Mouse (Mus musculus) liver, postnatal 0 days (tissue): Measurements from ENCODE around the gene Lhfpl5.

Source experiments
- CTCF ChIP-seq: sonication (generic); IDR thresholded peaks from 2 replicates; pipeline ENCODE4 v1.5.1; 2016; ENCODE audit warnings: antibody characterized with exemption, low read depth
- EP300 ChIP-seq: IDR thresholded peaks from 2 replicates; pipeline ENCODE4 v1.6.1; 2016; ENCODE audit warnings: antibody characterized with exemption, low read depth, mild to moderate bottlenecking

DNA sequence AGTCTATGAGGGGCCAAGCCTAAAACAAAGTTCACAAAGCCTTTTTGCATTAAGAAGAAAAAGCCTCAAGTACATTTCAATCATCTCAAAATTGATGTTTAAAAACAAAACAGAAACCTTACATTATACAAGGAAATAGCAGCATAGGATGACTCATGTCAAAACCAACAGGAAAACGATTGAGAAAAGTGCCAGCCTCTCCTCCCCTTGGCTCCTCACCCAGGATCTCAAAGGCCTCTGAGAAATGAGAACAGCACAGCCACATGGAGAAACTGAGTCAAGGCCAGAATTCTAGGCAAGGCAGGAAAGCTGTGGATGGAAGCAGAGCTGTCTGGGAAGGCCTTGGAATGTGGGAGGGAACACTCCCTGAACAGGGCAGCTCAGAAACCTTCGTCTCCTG is 13.2 kb downstream of the Lhfpl5 start:
- TF ChIP-seq CTCF (no peak), EP300 (no peak)
